Mouse (Mus musculus) midbrain, embryonic 14.5 days (tissue): ENCODE measurements at regions not wholly inside any gene's neighbourhood (a gene's known extent, or its start where the extent isn't known, plus 50 kb on each side); places are given as distances from the start of the nearest gene placed in this dataset.
"Not testable (repeated sequence)": the region's sequence is repeated elsewhere in the genome, so short reads cannot be mapped to it uniquely, and the experiment has no call there.

Experiments used
- ATAC-seq: fragments of 200-750 bp; cut with Nextera tagmentation; 2 replicates; pipeline ENCODE4 v1.8.0; 2017; ENCODE audit warnings: moderate number of reproducible peaks, moderate library complexity; ENCODE audit not compliant: low FRiP score, low TSS enrichment
- DNase-seq: peaks from one replicate; pipeline ENCODE4 v3.0.0-alpha.2; 2015
- H3K27ac ChIP-seq: fragments of 300-500 bp; sonication (generic); replicated peaks from 2 replicates; pipeline ENCODE4 v1.5.1; 2014; ENCODE audit warnings: mild to moderate bottlenecking, low read depth, low read length, moderate library complexity
- H3K27me3 ChIP-seq: fragments of 300-500 bp; sonication (generic); 2 replicates; pipeline ENCODE4 v1.6.1; 2014; ENCODE audit warnings: low read length, control low read depth, mixed read lengths; ENCODE audit not compliant: control insufficient read depth, insufficient read depth
- H3K36me3 ChIP-seq: fragments of 300-500 bp; sonication (generic); 2 replicates; pipeline ENCODE4 v1.6.1; 2014; ENCODE audit warnings: low read length, control low read depth; ENCODE audit not compliant: control insufficient read depth, insufficient read depth
- H3K4me1 ChIP-seq: fragments of 300-500 bp; sonication (generic); 2 replicates; pipeline ENCODE4 v1.6.1; 2014; ENCODE audit warnings: mild to moderate bottlenecking, antibody characterized with exemption, low read length, control low read depth; ENCODE audit not compliant: control insufficient read depth, insufficient read depth
- H3K4me2 ChIP-seq: fragments of 300-500 bp; sonication (generic); 2 replicates; pipeline ENCODE4 v1.6.1; 2014; ENCODE audit warnings: mild to moderate bottlenecking, low read length, moderate library complexity
- H3K4me3 ChIP-seq: fragments of 300-500 bp; sonication (generic); replicated peaks from 2 replicates; pipeline ENCODE4 v1.5.1; 2014; ENCODE audit warnings: low read depth, low read length
- H3K9ac ChIP-seq: fragments of 300-500 bp; sonication (generic); replicated peaks from 2 replicates; pipeline ENCODE4 v1.6.1; 2014; ENCODE audit warnings: mild to moderate bottlenecking, low read length, moderate library complexity
- H3K9me3 ChIP-seq: fragments of 300-500 bp; sonication (generic); 2 replicates; pipeline ENCODE4 v1.6.1; 2016; ENCODE audit warnings: low read length, control low read depth, mixed read lengths; ENCODE audit not compliant: control insufficient read depth
- WGBS: fragments of 180-500 bp; shearing (Covaris S2); extraction: QIAGEN DNeasy Blood & Tissue Kit; methylation state at CpG from one replicate; pipeline ENCODE4 v1.1.7; 2014; 5-methylcytosine and 5-hydroxymethylcytosine counted together

- H3K4me1 ChIP-seq: no peaks in the 10 kb centered on the region
- WGBS: 53% methylated on average over 2 of the region's 2 CpGs
- ATAC-seq: no peak
- no peak overlapping the region for H3K4me3 ChIP-seq
- no peaks in the 10 kb centered on the region for H3K36me3 ChIP-seq
- no peak overlapping the region for H3K27ac ChIP-seq
- H3K4me2 ChIP-seq: no peak overlapping the region
- no peak for DNase-seq
- H3K9ac ChIP-seq: no peak overlapping the region
- H3K27me3 ChIP-seq: no peaks in the 10 kb centered on the region
- no peaks in the 10 kb centered on the region for H3K9me3 ChIP-seq
Measured at GRCm38 (mm10) chr7:53136513-53136912, 1121.0 kb upstream of the 1700015G11Rik start.

GRCm38 (mm10) chr7:53117666-53118065 is 1102.1 kb upstream of the 1700015G11Rik start:
- Histone ChIP-seq H3K4me2 (no peak overlapping the region), H3K27ac (no peak overlapping the region), H3K36me3 (no peaks in the 10 kb centered on the region), H3K27me3 (no peaks in the 10 kb centered on the region), H3K4me1 (0 out of 2 replicates have a peak, but pooled peaks cover 3% of the 10 kb centered on the region), H3K9ac (no peak overlapping the region), H3K9me3 (no peaks in the 10 kb centered on the region), H3K4me3 (no peak overlapping the region)
- ATAC-seq (no peak), DNase-seq (no peak)

- H3K27ac ChIP-seq: no peak overlapping the region
- no peak overlapping the region for H3K9ac ChIP-seq
- no peaks in the 10 kb centered on the region for H3K27me3 ChIP-seq
- DNase-seq (peak; percentile 56), ATAC-seq (no peak)
- H3K9me3 ChIP-seq: no peaks in the 10 kb centered on the region
- 31% methylated on average over 2 of the region's 2 CpGs for WGBS
- no peak overlapping the region for H3K4me2 ChIP-seq
- H3K4me1 ChIP-seq: 0 out of 2 replicates have a peak, but pooled peaks cover 3% of the 10 kb centered on the region
- H3K4me3 ChIP-seq: no peak overlapping the region
- H3K36me3 ChIP-seq: no peaks in the 10 kb centered on the region
Measured at GRCm38 (mm10) chr7:53115781-53116180, 1100.3 kb upstream of the 1700015G11Rik start.

- H3K27ac ChIP-seq: no peak overlapping the region
- ATAC-seq: peak; percentile 31
- H3K4me3 ChIP-seq: no peak overlapping the region
- 52% methylated on average over 2 of the region's 2 CpGs for WGBS
- H3K36me3 ChIP-seq: no peaks in the 10 kb centered on the region
- DNase-seq: peak; percentile 32
- H3K4me1 ChIP-seq: no peaks in the 10 kb centered on the region
- no peaks in the 10 kb centered on the region for H3K27me3 ChIP-seq
- no peaks in the 10 kb centered on the region for H3K9me3 ChIP-seq
- no peak overlapping the region for H3K9ac ChIP-seq
- no peak overlapping the region for H3K4me2 ChIP-seq
Measured at GRCm38 (mm10) chr7:53109265-53109855, 1093.8 kb upstream of the 1700015G11Rik start.

GRCm38 (mm10) chr7:53107636-53108035 is 1092.1 kb upstream of the 1700015G11Rik start:
- Histone ChIP-seq H3K4me3 (no peak overlapping the region), H3K4me2 (no peak overlapping the region), H3K9ac (no peak overlapping the region), H3K27ac (no peak overlapping the region), H3K4me1 (no peaks in the 10 kb centered on the region), H3K36me3 (no peaks in the 10 kb centered on the region), H3K9me3 (no peaks in the 10 kb centered on the region), H3K27me3 (no peaks in the 10 kb centered on the region)
- DNase-seq (no peak), ATAC-seq (no peak)
- WGBS: 84% methylated on average over 3 of the region's 3 CpGs

GRCm38 (mm10) chr7:53085822-53086221 is 1070.3 kb upstream of the 1700015G11Rik start:
- not testable (repeated sequence) for H3K36me3 ChIP-seq, H3K27ac ChIP-seq, H3K4me3 ChIP-seq, ATAC-seq, DNase-seq, H3K9ac ChIP-seq, H3K4me2 ChIP-seq, H3K27me3 ChIP-seq, H3K9me3 ChIP-seq, H3K4me1 ChIP-seq
- 92% methylated on average over 3 of the region's 3 CpGs for WGBS

GRCm38 (mm10) chr7:53070621-53071020 is 1055.1 kb upstream of the 1700015G11Rik start:
- DNase-seq: no peak
- Histone ChIP-seq H3K9me3 (no peaks in the 10 kb centered on the region; the same call in 1 of the 2 replicates), H3K4me3 (no peak overlapping the region), H3K36me3 (no peaks in the 10 kb centered on the region), H3K27ac (no peak overlapping the region), H3K9ac (no peak overlapping the region), H3K4me2 (no peak overlapping the region), H3K4me1 (no peaks in the 10 kb centered on the region), H3K27me3 (no peaks in the 10 kb centered on the region)
- no peak for ATAC-seq
